Mouse (Mus musculus) megakaryocyte, embryonic 14.5 days (primary cell): Measurements from ENCODE around the gene Zbtb16.

Experiments used
- FLI1 ChIP-seq: IDR thresholded peaks from 2 replicates; pipeline ENCODE4 v1.6.1; 2012; ENCODE audit warnings: low read length, inconsistent platforms, mixed read lengths
- GATA1 ChIP-seq: IDR thresholded peaks from 3 replicates; pipeline ENCODE4 v1.6.1; 2012; ENCODE audit warnings: mixed read lengths, low read length, inconsistent platforms, borderline replicate concordance

DNA sequence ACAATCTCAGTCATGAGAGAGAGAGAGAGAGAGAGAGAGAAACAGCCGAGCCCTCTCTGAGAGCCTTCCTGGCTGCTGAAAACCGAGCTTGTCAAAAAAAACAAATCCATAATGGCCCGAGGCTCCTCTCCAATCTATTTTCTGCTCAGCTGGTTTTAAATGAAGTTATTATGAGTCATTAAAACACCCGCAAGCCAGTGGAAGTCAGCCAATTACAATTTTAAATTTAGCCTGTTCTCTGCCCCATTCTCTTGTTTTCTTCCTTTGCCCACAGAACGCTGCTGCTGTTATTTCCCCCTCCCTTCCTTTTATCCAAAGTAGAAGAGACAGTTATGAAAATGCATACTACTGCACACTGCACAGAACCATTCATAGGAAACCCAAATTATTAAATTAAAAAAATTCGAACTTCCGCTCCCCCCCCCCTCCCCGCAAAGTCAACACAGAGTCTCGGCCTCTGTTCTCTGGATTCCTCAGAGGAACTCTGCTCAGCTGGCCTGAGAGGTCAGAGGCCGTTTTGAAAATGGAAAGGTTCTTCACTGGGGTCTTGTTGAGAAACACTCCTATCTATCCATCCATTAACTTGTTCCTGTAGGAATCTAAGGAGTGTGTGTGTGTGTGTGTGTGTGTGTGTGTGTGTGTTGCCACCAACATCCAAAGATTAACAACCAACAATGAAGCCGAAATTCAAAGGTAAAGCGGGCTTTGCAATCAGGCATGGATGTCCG lies 102.0 kb downstream of the Zbtb16 start:
- TF ChIP-seq GATA1: no peak
- no peak for TF ChIP-seq FLI1
